Mouse (Mus musculus) layer of hippocampus, adult 2 months (tissue): ENCODE results near the gene Fxr2. TPM values are rescaled to one million over a fixed set of nuclear protein-coding genes. Genes with fewer than 3 reads are reported as not detected.

Experiments used
- DNase-seq, 2 experiments: peaks; one replicate each; pipeline ENCODE4 v3.0.0; 2022; ENCODE audit warnings: low spot score in 2 of 2
- H3K27ac ChIP-seq: fragments of 200-600 bp; 2 replicates; pipeline ENCODE4 v1.8.1; 2022
- H3K4me3 ChIP-seq: fragments of 200-600 bp; 2 replicates; pipeline ENCODE4 v1.8.1; 2022; ENCODE audit warnings: mild to moderate bottlenecking
- CTCF ChIP-seq: fragments of 200-600 bp; conservative IDR thresholded peaks from 2 replicates; pipeline ENCODE4 v1.8.1; 2022; ENCODE audit warnings: antibody characterized with exemption, mild to moderate bottlenecking, moderate library complexity
- total RNA-seq, 2 experiments: library from RNA; stranded (reverse); gene quantifications; 2 replicates each; pipeline ENCODE4 v1.2.3; 2021

Gene Fxr2
- total RNA-seq, 2 experiments from 2014 or later: 138 to 143 TPM

DNA sequence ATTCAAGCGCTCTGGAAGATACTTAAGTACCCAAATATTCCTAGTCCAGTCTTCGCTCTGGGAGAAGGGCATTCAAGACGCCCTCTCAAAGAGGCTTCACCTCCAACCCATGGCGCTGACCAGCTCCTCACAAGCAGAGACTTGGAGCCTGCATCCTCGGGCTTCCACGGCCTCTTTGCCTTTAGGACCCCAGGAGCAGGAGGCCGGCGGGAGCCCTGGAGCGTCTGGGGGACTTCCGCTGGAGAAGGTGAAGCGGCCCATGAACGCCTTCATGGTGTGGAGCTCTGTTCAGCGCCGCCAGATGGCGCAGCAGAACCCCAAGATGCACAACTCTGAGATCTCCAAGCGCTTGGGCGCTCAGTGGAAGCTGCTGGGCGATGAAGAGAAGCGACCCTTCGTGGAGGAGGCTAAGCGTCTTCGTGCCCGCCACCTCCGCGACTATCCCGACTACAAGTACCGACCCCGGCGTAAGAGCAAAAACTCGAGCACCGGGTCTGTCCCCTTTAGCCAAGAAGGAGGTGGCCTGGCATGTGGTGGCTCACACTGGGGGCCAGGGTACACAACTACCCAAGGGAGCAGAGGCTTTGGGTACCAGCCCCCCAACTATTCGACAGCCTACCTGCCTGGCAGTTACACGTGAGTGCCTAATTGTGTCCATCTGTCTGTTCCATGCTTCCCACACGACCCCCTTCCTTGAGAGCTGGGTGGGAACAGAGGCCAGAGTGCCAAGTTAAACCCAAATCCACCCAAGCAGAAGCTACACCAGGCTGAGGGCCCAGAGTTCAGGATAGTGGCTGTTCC lies 22.7 kb downstream of the Fxr2 start, which contains the start of gene Sox15:
Gene Sox15 (plus strand): TSS at position 51 of the 801 bp plus-strand sequence.
- Histone ChIP-seq H3K27ac (peak within 1 kb of the TSS; percentile 43), H3K4me3 (peak within 1 kb of the TSS; percentile 19; the same call in 1 of the 2 replicates)
- peak; percentile 97 for TF ChIP-seq CTCF
- peak; percentile 51 to 73 for DNase-seq

DNA sequence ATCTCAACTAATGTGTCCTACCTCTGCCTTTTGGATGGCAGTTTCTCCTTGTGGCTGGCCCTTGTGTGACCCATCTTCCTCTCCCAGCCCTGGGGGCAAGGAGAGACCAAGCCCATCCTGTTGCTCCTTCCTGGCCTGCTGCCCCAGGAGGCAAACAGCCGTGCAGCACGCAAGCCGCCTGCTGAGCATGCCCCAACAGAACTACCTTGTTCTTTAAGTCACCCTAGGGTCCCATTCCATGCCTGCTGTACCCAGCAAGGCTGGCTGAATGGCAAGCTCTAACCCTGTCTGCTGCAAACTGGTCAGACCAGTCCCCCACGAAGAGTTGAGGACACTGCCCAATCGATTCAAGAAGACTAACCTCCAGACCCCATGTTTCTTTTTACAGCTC lies 23.3 kb downstream of the Fxr2 start:
- no peak overlapping the region for H3K27ac ChIP-seq
- DNase-seq: no peak
- no peak for TF ChIP-seq CTCF
- H3K4me3 ChIP-seq: no peak overlapping the region

DNA sequence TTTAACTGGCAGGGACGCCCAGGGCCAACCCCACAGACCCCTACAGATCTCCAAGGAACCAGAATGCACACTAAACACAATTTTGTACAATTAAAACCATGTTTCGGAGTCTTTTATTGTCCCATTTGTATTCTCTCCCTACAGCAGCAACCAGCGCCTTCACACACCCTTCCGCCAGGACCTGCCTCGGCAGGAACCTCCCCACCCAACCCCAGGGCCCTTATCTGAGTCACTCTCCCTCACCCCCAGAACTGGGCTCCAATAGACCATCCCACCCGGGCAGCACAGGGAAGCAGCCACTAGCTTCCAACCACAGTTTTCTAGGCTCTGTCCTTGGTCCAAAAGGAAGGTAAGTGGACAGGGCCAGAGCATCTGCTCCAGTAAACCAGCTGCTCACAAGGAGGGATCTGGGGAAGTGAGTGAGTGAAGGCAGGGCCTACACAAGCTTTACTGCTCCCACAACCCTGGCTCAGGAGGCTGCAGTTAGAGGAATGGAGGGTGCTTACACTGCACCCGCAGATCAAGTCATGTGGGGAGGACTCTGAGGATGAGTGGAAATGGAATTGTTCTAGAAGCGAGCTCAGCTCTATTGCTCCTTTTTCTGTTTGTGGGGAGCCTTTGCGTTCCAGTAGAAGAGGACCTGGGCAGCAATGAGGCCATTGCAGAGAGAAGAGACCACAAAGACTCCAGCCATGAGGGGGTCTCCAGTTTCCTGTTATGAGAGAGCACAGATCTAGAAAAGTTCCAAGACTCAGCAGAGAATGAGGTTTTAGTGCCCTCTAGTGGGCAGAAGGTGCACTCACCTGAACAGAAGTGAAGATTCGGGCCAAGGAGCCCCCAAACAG lies 24.0 kb downstream of the Fxr2 start:
- peak; percentile 94 for TF ChIP-seq CTCF
- no peak for DNase-seq
- Histone ChIP-seq H3K27ac (no peak overlapping the region), H3K4me3 (no peak overlapping the region)

DNA sequence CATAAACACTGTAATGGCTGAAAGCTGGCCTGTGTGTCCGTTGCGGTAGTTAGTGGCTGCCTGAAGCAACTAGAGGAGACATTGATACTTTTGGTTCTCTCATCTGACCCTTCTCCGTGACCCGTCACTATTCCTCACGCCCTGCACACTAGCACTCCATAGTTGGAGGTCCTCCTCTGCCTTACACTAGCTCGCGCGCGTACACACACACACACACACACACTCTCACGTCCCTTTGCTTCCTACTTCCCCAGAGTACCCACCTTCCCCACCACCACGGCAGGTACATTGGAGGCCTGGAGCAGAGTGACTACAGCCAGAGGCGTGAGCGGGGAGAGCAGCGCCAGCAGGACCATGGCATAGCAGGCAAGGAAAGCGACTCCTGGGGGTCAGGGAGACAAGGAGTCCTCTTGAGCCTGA lies 24.7 kb downstream of the Fxr2 start:
- no peak for DNase-seq
- no peak for TF ChIP-seq CTCF
- H3K27ac ChIP-seq: no peak overlapping the region
- no peak overlapping the region for H3K4me3 ChIP-seq

DNA sequence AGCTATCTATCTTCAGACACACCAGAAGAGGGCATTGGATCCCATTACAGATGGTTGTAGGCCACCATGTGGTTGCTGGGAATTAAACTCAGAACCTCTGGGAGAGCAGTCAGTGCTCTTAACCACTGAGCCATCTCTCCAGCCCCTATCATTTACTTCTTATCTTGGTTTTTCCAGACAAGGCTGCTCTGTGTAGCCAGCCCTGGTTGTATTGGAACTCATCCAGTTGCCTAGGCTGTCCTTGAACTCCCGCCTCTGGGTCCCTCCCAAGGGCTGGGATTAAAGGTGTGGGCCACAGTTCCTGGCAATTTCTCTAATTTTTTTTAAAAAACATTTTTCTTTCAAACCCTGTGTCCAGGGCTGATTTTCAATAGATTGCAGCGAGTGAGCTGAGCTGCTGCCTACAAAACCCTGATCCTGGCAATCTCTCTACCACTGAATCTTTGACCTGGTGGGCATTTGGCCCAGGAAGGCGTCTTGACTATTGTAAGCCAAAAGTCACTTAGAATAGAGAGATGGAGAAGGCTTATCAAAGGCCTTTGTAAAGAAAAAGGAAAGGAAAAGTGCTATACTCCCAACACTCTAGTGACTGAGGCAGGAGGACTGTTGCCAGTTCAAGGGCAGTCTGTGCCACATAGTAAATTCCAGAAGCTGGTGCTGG lies 28.6 kb downstream of the Fxr2 start:
- Histone ChIP-seq H3K27ac (peak overlapping the region; percentile 100), H3K4me3 (peak overlapping the region; percentile 76)
- TF ChIP-seq CTCF: no peak
- no peak for DNase-seq

DNA sequence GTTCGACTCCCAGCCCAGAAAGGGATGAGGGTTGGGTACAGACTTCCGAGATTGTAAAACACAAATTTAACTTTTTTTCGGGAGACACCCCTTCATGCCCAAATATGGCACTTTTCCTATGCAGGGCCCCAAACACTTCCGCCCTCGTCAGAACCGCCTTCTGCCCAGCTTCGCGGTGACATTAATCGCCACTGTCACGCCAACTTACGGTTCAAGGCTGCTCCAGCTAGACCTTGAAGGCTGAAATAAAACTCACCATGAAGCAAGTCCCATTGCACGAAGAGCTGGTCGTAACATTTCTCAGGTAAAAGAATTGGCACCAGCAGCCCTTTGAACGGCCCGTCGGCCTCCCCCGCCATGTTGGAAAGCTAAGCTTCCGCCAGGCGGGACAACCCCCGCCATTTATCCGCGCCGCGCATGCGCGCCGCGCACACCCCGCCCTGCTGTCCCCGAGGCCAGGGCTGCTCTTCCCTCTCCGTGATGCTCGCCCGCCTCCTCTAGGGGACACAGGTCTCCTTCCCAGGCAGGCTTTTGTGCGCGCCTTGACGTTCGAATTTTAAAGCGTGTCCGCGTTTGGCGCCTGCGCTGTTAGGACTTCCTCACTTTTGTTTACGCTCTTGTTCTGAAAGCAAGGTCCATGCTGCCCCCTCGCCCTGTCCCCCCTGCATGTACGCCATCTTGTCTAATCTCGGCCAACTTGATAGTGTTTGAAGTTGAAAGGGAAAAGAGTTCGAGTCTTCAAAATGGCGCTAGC lies 29.6 kb downstream of the Fxr2 start, which contains the start of gene Mpdu1:
Gene Mpdu1 (minus strand): TSS at position 430 of the 754 bp plus-strand sequence.
- H3K4me3 ChIP-seq: peak within 1 kb of the TSS; percentile 76
- peak; percentile 71 for TF ChIP-seq CTCF
- H3K27ac ChIP-seq: peak within 1 kb of the TSS; percentile 100
- DNase-seq: peak; percentile 92 to 95

DNA sequence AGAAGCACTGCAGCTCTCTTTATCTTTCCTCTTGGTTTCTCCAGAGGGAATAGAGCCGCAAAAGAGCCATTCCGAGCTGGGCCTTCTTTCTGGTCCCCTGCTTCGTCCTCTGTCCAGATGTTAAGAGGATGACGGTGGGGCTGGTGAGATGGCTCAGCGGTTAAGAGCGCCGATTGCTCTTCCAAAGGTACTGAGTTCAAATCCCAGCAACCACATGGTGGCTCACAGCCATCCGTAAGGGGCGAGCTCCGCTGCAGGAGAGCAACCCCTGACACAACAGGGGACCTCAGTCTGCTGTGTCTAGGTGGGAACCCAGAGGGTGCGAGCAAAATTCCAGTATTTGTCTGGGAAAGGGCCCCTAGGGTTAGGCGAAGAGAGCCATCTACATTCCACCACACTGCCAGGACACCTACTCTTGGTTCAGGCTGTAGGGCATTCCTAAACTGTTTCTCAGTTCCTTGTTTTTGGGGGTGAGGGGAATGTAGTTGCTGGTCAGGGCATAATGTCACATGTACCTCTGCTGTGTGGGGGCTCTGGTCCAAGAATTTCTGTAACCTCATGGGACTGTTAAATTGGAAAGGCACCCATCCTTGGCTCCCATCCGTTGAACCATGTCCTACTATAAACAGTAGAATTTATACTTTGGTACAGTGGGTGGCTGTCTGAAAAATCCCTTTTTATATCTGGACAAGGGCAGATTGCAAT lies 30.3 kb downstream of the Fxr2 start:
- DNase-seq: no peak
- TF ChIP-seq CTCF: no peak
- Histone ChIP-seq H3K4me3 (peak overlapping the region; percentile 76), H3K27ac (peak overlapping the region; percentile 100)

DNA sequence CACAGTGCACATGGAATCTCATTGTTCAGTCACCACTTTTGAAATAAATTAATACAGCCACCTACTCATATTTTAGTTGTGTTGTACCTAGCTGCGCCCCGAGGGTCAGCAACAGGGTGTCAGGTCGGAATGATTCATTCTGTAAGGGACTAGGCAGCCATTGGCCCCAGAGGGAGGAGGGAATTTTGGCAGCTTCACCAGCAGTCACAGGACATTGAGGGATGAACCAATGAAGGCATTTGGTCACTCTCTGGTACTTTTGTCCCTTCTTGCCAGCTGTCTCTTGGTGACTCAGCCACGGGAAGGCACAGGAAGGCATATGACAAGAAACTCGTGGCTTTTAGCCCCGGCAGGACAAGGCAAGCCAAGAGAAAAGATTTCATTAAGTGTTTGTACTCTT lies 31.0 kb downstream of the Fxr2 start:
- H3K27ac ChIP-seq: peak overlapping the region; percentile 100
- DNase-seq: no peak
- no peak for TF ChIP-seq CTCF
- H3K4me3 ChIP-seq: no peak overlapping the region

DNA sequence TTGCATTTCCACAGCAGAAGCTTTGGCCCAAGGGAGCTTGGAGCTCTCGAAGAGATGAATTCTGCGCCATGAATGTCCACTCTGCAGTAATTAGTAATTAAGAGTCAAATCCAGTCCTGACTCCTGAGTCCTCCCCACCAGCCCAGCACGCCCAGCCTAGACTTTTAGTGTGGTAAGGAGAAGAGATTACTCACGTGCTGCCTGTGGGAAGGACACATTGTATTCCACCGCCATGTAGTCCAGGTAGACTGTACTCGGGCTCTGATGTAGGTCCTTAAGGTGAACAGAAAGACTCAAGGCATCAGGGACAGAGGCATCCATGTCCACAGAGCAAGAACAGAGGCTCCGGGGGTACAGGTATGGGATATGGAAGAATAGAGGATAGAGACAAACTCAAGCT lies 32.1 kb downstream of the Fxr2 start:
- TF ChIP-seq CTCF: no peak
- no peak overlapping the region for H3K4me3 ChIP-seq
- DNase-seq: no peak
- H3K27ac ChIP-seq: no peak overlapping the region; the same call in 1 of the 2 replicates

DNA sequence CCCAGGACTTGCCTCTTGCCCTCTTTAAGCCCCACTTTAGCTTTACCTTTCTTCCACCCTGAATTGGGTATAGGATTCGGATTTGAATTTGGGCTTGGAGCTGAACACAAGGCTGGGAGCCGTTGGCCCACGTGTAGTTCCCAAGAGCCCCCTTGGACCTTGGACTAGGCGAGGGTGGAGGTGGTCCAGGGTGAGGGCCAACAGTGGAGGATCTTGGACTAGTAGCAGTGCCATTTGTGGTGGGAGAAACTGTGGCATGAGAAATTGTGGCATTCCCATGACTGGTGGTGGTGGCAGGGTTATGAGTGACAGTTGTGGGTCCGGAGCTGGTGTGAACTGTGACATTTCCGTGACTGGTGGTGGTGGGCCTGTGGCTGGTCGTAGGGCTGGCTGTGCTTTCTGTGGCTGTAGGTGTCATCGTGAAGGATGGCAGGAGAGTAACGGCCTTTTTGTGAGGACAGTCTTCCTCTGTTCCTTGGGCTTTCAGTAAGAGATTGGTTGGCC lies 32.7 kb downstream of the Fxr2 start:
- peak overlapping the region; percentile 17 for H3K4me3 ChIP-seq
- H3K27ac ChIP-seq: peak overlapping the region; percentile 65; the same call in 1 of the 2 replicates
- TF ChIP-seq CTCF: no peak
- no peak for DNase-seq

DNA sequence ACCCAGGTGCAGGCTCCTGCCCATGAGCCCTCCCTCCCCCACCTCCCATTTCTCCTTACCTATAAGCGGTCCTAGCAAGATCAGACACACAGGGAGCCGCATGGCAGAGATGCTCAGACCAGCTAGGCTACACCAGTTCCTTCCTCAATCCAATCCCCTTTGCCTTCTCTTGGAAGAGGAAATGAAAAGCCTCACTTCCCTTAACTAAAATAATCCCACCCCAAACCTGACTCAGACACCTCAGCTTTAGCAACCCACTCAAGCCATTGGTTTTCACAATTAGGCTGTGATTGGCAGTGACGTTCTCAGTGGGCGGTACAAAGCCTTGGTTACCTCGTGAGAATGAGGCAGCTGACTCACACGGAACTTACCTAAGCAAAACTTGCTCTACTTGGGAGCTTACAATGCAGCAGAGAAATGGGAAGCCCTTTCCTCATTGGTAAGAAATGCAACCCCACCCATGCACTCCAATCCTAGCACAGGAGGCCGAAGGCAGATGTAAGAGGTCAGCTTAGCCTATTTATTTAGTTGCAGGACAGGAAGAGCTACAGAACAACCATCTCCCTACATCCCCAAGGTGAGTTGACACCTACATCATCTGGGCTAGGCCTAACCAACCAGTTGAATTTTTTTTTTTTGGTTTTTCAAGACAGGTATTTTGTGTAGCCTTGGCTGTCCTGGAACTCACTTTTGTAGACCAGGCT lies 33.3 kb downstream of the Fxr2 start, which contains the start of gene Cd68:
Gene Cd68 (minus strand): TSS at position 193 of the 704 bp plus-strand sequence.
- peak; percentile 68 to 84 for DNase-seq
- Histone ChIP-seq H3K4me3 (peak within 1 kb of the TSS; percentile 17), H3K27ac (peak within 1 kb of the TSS; percentile 65; the same call in 1 of the 2 replicates)
- no peak for TF ChIP-seq CTCF
